In the genomic region with DNA sequence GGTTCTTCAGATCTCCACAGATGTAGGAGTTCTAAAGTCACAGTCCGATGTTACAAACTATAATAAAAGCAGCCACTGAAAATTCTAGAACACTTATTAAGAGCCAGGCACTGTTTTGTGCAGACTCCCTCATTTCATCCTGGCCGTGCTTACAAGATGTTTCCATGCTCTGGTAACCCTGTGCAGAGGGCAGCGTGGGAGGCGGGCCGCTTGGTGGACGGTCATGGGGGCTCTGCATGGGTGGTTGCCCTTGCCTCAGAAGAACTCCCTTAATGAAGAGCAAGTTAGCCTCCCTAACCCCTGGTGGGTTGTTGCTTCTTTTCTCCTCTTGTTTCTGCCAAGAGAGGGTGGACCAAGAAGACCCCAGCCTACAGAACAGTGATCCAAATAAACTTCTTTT, we compare ENCODE assay signal across 21 mouse cellular contexts. TPM values are rescaled to one million over a fixed set of nuclear protein-coding genes. Genes with fewer than 3 reads are reported as not detected.
A peak's percentile ranks its signal among the peaks of the same experiment; 100 is the strongest.
DNase-seq lines count a peak whose midpoint lies in the region; ATAC-seq and TF ChIP-seq lines count a peak whose summit lies in the region.
"Had no signal": no experiment of that assay in that cellular context is flagged by ENCODE, and none has a peak within 500 bp of the region (broad histone marks: within the 10 kb centered on the region; RNA-seq: fewer than 3 reads in every experiment).

No protein-coding gene starts in this region.

- no peak overlapping the region for H3K4me3 ChIP-seq in kidney, embryonic 14.5 days (ENCODE audit: low read length)
- H3K4me3 ChIP-seq in left cerebral cortex, adult 2 months = no peak overlapping the region
- H3K4me3 ChIP-seq in intestine, postnatal 0 days (ENCODE audit: low read depth, low read length) = no peak overlapping the region
- no peak overlapping the region for H3K4me3 ChIP-seq in small intestine, adult 2 months (ENCODE audit: low read depth, low read length)
- H3K4me3 ChIP-seq: erythroblast, embryonic 14.5 days had no signal

- peaks cover 6% of the 10 kb centered on the region; the same call in 1 of the 2 replicates for H3K4me1 ChIP-seq in kidney, embryonic 14.5 days (ENCODE audit: control insufficient read depth, insufficient read depth, low read length)
- H3K4me1 ChIP-seq in intestine, postnatal 0 days (replicated peaks; ENCODE audit: control insufficient read depth, insufficient read depth, low read length) = 0 out of 2 replicates have a peak, but pooled peaks cover 2% of the 10 kb centered on the region
- peaks cover 24% of the 10 kb centered on the region for H3K4me1 ChIP-seq in small intestine, adult 2 months (ENCODE audit: control insufficient read depth, insufficient read depth, insufficient read length, low read length)

- no peaks in the 10 kb centered on the region for H3K27me3 ChIP-seq in kidney, embryonic 14.5 days (ENCODE audit: control insufficient read depth, insufficient read depth, low read length)
- H3K27me3 ChIP-seq in intestine, postnatal 0 days (replicated peaks; ENCODE audit: control insufficient read depth, insufficient read depth, low read length) = no peaks in the 10 kb centered on the region
- H3K27me3 ChIP-seq in small intestine, adult 2 months (ENCODE audit: control insufficient read depth, insufficient read depth, low read length) = no peaks in the 10 kb centered on the region

- TF ChIP-seq CTCF in left cerebral cortex, adult 2 months (IDR thresholded peaks at IDR 0.05) = no peak
- no peak for TF ChIP-seq CTCF in intestine, postnatal 0 days (IDR thresholded peaks at IDR 0.05; ENCODE audit: low read depth)
- no peak for TF ChIP-seq CTCF in small intestine, adult 2 months (IDR thresholded peaks at IDR 0.05; ENCODE audit: extremely low read depth, insufficient read length, insufficient replicate concordance, low read depth, low read length)

- H3K9ac ChIP-seq in kidney, embryonic 14.5 days (ENCODE audit: low read depth, low read length) = no peak overlapping the region
- H3K9ac ChIP-seq in intestine, postnatal 0 days (ENCODE audit: low read depth, low read length) = no peak overlapping the region
- H3K9ac ChIP-seq: forebrain, postnatal 0 days; liver, embryonic 14.5 days had no signal

- no peak for TF ChIP-seq POLR2A in small intestine, adult 2 months (IDR thresholded peaks at IDR 0.05; ENCODE audit: low read depth, low read length)

- no peak overlapping the region for H3K27ac ChIP-seq in kidney, embryonic 14.5 days (ENCODE audit: low read depth, low read length)
- H3K27ac ChIP-seq in left cerebral cortex, adult 2 months = no peak overlapping the region
- peak overlapping the region; percentile 35; the same call in 1 of the 2 replicates for H3K27ac ChIP-seq in intestine, postnatal 0 days (ENCODE audit: low read depth, low read length)
- peak overlapping the region; percentile 48; the same call in 1 of the 2 replicates for H3K27ac ChIP-seq in small intestine, adult 2 months (ENCODE audit: insufficient read depth, low read depth, low read length)
- H3K27ac ChIP-seq: hindbrain, postnatal 0 days; liver, embryonic 14.5 days; macrophage had no signal

- no peak overlapping the region for H3K4me2 ChIP-seq in kidney, embryonic 14.5 days (replicated peaks; ENCODE audit: low read depth, low read length)
- no peak overlapping the region for H3K4me2 ChIP-seq in intestine, postnatal 0 days (replicated peaks; ENCODE audit: low read depth)

- H3K9me3 ChIP-seq in kidney, embryonic 14.5 days (ENCODE audit: control insufficient read depth, low read length) = peaks cover 7% of the 10 kb centered on the region; the same call in 1 of the 2 replicates
- H3K9me3 ChIP-seq in intestine, postnatal 0 days (ENCODE audit: control insufficient read depth) = peaks cover 3% of the 10 kb centered on the region; the same call in 1 of the 2 replicates

- 0 out of 2 replicates have a peak, but pooled peaks have one; percentile 65 for ATAC-seq in kidney, embryonic 14.5 days (ENCODE audit: low FRiP score, low TSS enrichment)
- ATAC-seq in intestine, postnatal 0 days = no peak
- ATAC-seq: forebrain, postnatal 0 days; hindbrain, postnatal 0 days had no signal

- peaks cover 11% of the 10 kb centered on the region for H3K36me3 ChIP-seq in kidney, embryonic 14.5 days (ENCODE audit: control insufficient read depth, insufficient read depth, low read length)
- H3K36me3 ChIP-seq in intestine, postnatal 0 days (ENCODE audit: control insufficient read depth, insufficient read depth) = peaks cover 6% of the 10 kb centered on the region
- H3K36me3 ChIP-seq in small intestine, adult 2 months (ENCODE audit: control insufficient read depth, insufficient read depth, low read length) = 0 out of 2 replicates have a peak, but pooled peaks cover 2% of the 10 kb centered on the region

- no peak for DNase-seq in kidney, postnatal 36 days
- peak; percentile 6 to 8 for DNase-seq in left cerebral cortex, adult 2 months (ENCODE audit: extremely low spot score in 1 of 2, low spot score in 2 of 2)
- DNase-seq in left cerebral cortex, postnatal 10 days (ENCODE audit: extremely low spot score in 1 of 2, low spot score in 2 of 2) = no peak
- DNase-seq: adrenal gland, postnatal 25 days; cerebellum, adult 11-12 months; cerebellum, adult 9-11 months; forebrain, postnatal 0 days; heart, postnatal 14 days; layer of hippocampus, postnatal 36 days; liver; lung, adult 2 months; lung, postnatal 10 days; midbrain, embryonic 14.5 days; right cerebral cortex, postnatal 25 days had no signal

- 37% methylated on average over 6 of the region's 6 CpGs for WGBS in kidney, embryonic 14.5 days
- WGBS in intestine, postnatal 0 days = 89% methylated on average over 6 of the region's 6 CpGs
- WGBS in small intestine, adult 2 months = 89% methylated on average over 6 of the region's 6 CpGs

- intact Hi-C loops in left cerebral cortex, adult 2 months (cut with DNase I) = no loop called here
- intact Hi-C loops in left cerebral cortex, postnatal 10 days (cut with DNase I) = loop anchor here (10.0 kb wide), 1 partner anchor 235 kb away; no protein-coding TSS in a partner anchor

RNA-seq across cellular contexts. Expression of a gene that starts 11.3 kb away (rescaled TPM):
- polyA plus RNA-seq in kidney, embryonic 14.5 days (2014; fragmentation: Nextera tagmentation; extraction: Ambion mirVana) = 41.9 and 57.3 TPM in 2 replicates
- total RNA-seq in left cerebral cortex, adult 2 months (2021) = 1 to 10 TPM; 1.5 to 1.7 TPM
- total RNA-seq in left cerebral cortex, postnatal 10 days (2021) = 1 to 10 TPM; 3.1 to 4.1 TPM
- 43.4 and 46.4 TPM in 2 replicates for polyA plus RNA-seq in intestine, postnatal 0 days (2015; fragmentation: Nextera tagmentation; extraction: Ambion mirVana)
- polyA plus RNA-seq in small intestine, adult 2 months (2012; rRNA removed) = 42.5 and 75.4 TPM in 2 replicates

Comparison
In these comparisons a context has a peak if more than half of its experiments do, and no peak if none do; other contexts are left out.
1. DNase-seq: peak in left cerebral cortex, adult 2 months (2 of 2); none in kidney, postnatal 36 days (0 of 2) and left cerebral cortex, postnatal 10 days (0 of 2).
2. H3K27ac ChIP-seq: peak in intestine, postnatal 0 days (single experiment) and small intestine, adult 2 months (single experiment); none in kidney, embryonic 14.5 days (single experiment) and left cerebral cortex, adult 2 months (single experiment).